Mouse (Mus musculus) myocyte (in vitro differentiated cells): ENCODE data around the gene Pcsk2. TPM values are rescaled to one million over a fixed set of nuclear protein-coding genes. Genes with fewer than 3 reads are reported as not detected.

ENCODE experiments used
- H3K27me3 ChIP-seq: one replicate; pipeline ENCODE4 v1.6.1; 2011; ENCODE audit not compliant: control insufficient read depth, insufficient read depth, insufficient read length
- H3K36me3 ChIP-seq: one replicate; pipeline ENCODE4 v1.6.1; 2011; ENCODE audit not compliant: control insufficient read depth, insufficient read depth
- H3K4me2 ChIP-seq: one replicate; pipeline ENCODE4 v1.6.1; 2011; ENCODE audit warnings: low read depth, control low read depth
- H3K4me3 ChIP-seq: one replicate; pipeline ENCODE4 v1.5.1; 2011; ENCODE audit warnings: mild to moderate bottlenecking, control low read depth, moderate library complexity
- H3K79me2 ChIP-seq: one replicate; pipeline ENCODE4 v1.6.1; 2011; ENCODE audit not compliant: control insufficient read depth, insufficient read depth
- H3ac ChIP-seq: one replicate; pipeline ENCODE4 v1.6.1; 2011; ENCODE audit not compliant: control insufficient read depth, insufficient read length
- CEBPB ChIP-seq: IDR thresholded peaks from 2 replicates; pipeline ENCODE4 v1.6.1; 2011; ENCODE audit warnings: mild to moderate bottlenecking, moderate library complexity; ENCODE audit not compliant: poor library complexity, insufficient read depth, severe bottlenecking
- E2F4 ChIP-seq: IDR thresholded peaks from one replicate; pipeline ENCODE4 v1.6.1; 2011; ENCODE audit warnings: mild to moderate bottlenecking, control low read depth, moderate library complexity; ENCODE audit not compliant: insufficient read depth
- MAX ChIP-seq: IDR thresholded peaks from one replicate; pipeline ENCODE4 v1.6.1; 2011; ENCODE audit warnings: low read depth, mild to moderate bottlenecking, control low read depth
- MYOD1 ChIP-seq, 3 experiments: IDR thresholded peaks; one replicate each; pipeline ENCODE4 v1.6.1; 2011; ENCODE audit warnings: control low read depth in 2 of 3, low read depth in 2 of 3, mild to moderate bottlenecking in 2 of 3, moderate library complexity in 1 of 3; ENCODE audit not compliant: insufficient read length in 2 of 3, control insufficient read depth in 1 of 3
- MYOG ChIP-seq, 3 experiments: IDR thresholded peaks; one replicate each; pipeline ENCODE4 v1.6.1; 2011; ENCODE audit warnings: control low read depth in 2 of 3, low read depth in 2 of 3, mild to moderate bottlenecking in 2 of 3; ENCODE audit not compliant: insufficient read length in 2 of 3, control insufficient read depth in 1 of 3, insufficient read depth in 1 of 3
- POLR2A ChIP-seq: IDR thresholded peaks from one replicate; pipeline ENCODE4 v1.6.1; 2011; ENCODE audit warnings: low read depth, mild to moderate bottlenecking, control low read depth, moderate library complexity; ENCODE audit not compliant: insufficient read length
- POLR2AphosphoS2 ChIP-seq: IDR thresholded peaks from one replicate; pipeline ENCODE4 v1.6.1; 2011; ENCODE audit warnings: low read depth, control low read depth; ENCODE audit not compliant: insufficient read length
- REST ChIP-seq: IDR thresholded peaks from one replicate; pipeline ENCODE4 v1.6.1; 2011; ENCODE audit warnings: mild to moderate bottlenecking, control low read depth, moderate library complexity; ENCODE audit not compliant: insufficient read depth, insufficient read length
- SRF ChIP-seq: IDR thresholded peaks from one replicate; pipeline ENCODE4 v1.6.1; 2011; ENCODE audit warnings: low read depth; ENCODE audit not compliant: control insufficient read depth, insufficient read length
- TCF12 ChIP-seq: IDR thresholded peaks from one replicate; pipeline ENCODE4 v1.6.1; 2011; ENCODE audit warnings: mild to moderate bottlenecking, control low read depth; ENCODE audit not compliant: poor library complexity, insufficient read depth, severe bottlenecking
- TCF3 ChIP-seq: IDR thresholded peaks from one replicate; pipeline ENCODE4 v1.6.1; 2011; ENCODE audit warnings: low read depth, control low read depth; ENCODE audit not compliant: insufficient read length
- USF1 ChIP-seq: IDR thresholded peaks from one replicate; pipeline ENCODE4 v1.6.1; 2011; ENCODE audit warnings: low read depth, mild to moderate bottlenecking, control low read depth, moderate library complexity
- polyA plus RNA-seq: library from polyadenylated mRNA; unstranded; fragments of >200 nt; fragmentation: generic; extraction: Trizol; gene quantifications from one replicate; pipeline ENCODE4 v1.2.1, GENCODE M21; 2012; ENCODE audit warnings: missing spikeins

Gene Pcsk2
- polyA plus RNA-seq, 1 experiment = 0.01 TPM

GRCm38 (mm10) chr2:143565961-143566360, 20.0 kb downstream of the Pcsk2 start:
- H3K36me3 ChIP-seq = no peaks in the 10 kb centered on the region
- TF ChIP-seq MAX (no peak), POLR2A (no peak), MYOD1 (IDR thresholded peaks at IDR 0.05; ENCODE audit: control insufficient read depth in 1 of 3, insufficient read length in 2 of 3, low read depth in 2 of 3) (no peak), REST (no peak), POLR2AphosphoS2 (no peak), CEBPB (no peak), MYOG (IDR thresholded peaks at IDR 0.05; ENCODE audit: control insufficient read depth in 1 of 3, insufficient read depth in 1 of 3, insufficient read length in 2 of 3, low read depth in 2 of 3) (no peak), TCF3 (no peak), TCF12 (no peak), E2F4 (no peak), USF1 (no peak), SRF (no peak)
- H3K4me3 ChIP-seq = no peak overlapping the region
- no peak overlapping the region for H3K4me2 ChIP-seq
- no peak overlapping the region for H3ac ChIP-seq
- no peaks in the 10 kb centered on the region for H3K27me3 ChIP-seq
- no peaks in the 10 kb centered on the region for H3K79me2 ChIP-seq

- no peak overlapping the region for H3K4me2 ChIP-seq
- no peaks in the 10 kb centered on the region for H3K27me3 ChIP-seq
- no peak for TF ChIP-seq SRF
- TF ChIP-seq TCF3 = no peak
- no peak for TF ChIP-seq MAX
- no peak for TF ChIP-seq USF1
- no peak for TF ChIP-seq REST
- no peak for TF ChIP-seq TCF12
- TF ChIP-seq E2F4 = no peak
- TF ChIP-seq POLR2AphosphoS2 = no peak
- TF ChIP-seq MYOD1 (IDR thresholded peaks at IDR 0.05; ENCODE audit: control insufficient read depth in 1 of 3, insufficient read length in 2 of 3, low read depth in 2 of 3) = no peak
- no peak for TF ChIP-seq POLR2A
- TF ChIP-seq MYOG (IDR thresholded peaks at IDR 0.05; ENCODE audit: control insufficient read depth in 1 of 3, insufficient read depth in 1 of 3, insufficient read length in 2 of 3, low read depth in 2 of 3) = no peak
- no peak for TF ChIP-seq CEBPB
- no peak overlapping the region for H3K4me3 ChIP-seq
- no peaks in the 10 kb centered on the region for H3K36me3 ChIP-seq
- no peak overlapping the region for H3ac ChIP-seq
- H3K79me2 ChIP-seq = no peaks in the 10 kb centered on the region
Measured at GRCm38 (mm10) chr2:143585341-143585740, 39.4 kb downstream of the Pcsk2 start.

- Histone ChIP-seq H3ac (no peak overlapping the region), H3K36me3 (no peaks in the 10 kb centered on the region), H3K4me3 (no peak overlapping the region)
Measured at GRCm38 (mm10) chr2:143590398-143590797, 44.4 kb downstream of the Pcsk2 start.

GRCm38 (mm10) chr2:143603071-143603470, 57.1 kb downstream of the Pcsk2 start:
- Histone ChIP-seq H3K36me3 (no peaks in the 10 kb centered on the region), H3K4me3 (no peak overlapping the region), H3K79me2 (no peaks in the 10 kb centered on the region), H3ac (no peak overlapping the region), H3K4me2 (no peak overlapping the region), H3K27me3 (no peaks in the 10 kb centered on the region)
- TF ChIP-seq POLR2AphosphoS2 (no peak), CEBPB (no peak), USF1 (no peak), MYOD1 (IDR thresholded peaks at IDR 0.05; ENCODE audit: control insufficient read depth in 1 of 3, insufficient read length in 2 of 3, low read depth in 2 of 3) (no peak), MAX (no peak), MYOG (IDR thresholded peaks at IDR 0.05; ENCODE audit: control insufficient read depth in 1 of 3, insufficient read depth in 1 of 3, insufficient read length in 2 of 3, low read depth in 2 of 3) (no peak), E2F4 (no peak), POLR2A (no peak), REST (no peak), TCF12 (no peak), TCF3 (no peak), SRF (no peak)

More at GRCm38 (mm10) chr2:143590398-143590797, 44.4 kb downstream of the Pcsk2 start:
- H3K79me2 ChIP-seq = no peaks in the 10 kb centered on the region
- TF ChIP-seq POLR2A = no peak
- TF ChIP-seq MAX = no peak
- no peak for TF ChIP-seq TCF12
- no peak for TF ChIP-seq E2F4
- no peak for TF ChIP-seq MYOG (IDR thresholded peaks at IDR 0.05; ENCODE audit: control insufficient read depth in 1 of 3, insufficient read depth in 1 of 3, insufficient read length in 2 of 3, low read depth in 2 of 3)
- no peak overlapping the region for H3K4me2 ChIP-seq
- H3K27me3 ChIP-seq = no peaks in the 10 kb centered on the region

GRCm38 (mm10) chr2:143603871-143604512, 58.0 kb downstream of the Pcsk2 start:
- H3ac ChIP-seq = no peak overlapping the region
- H3K4me2 ChIP-seq = no peak overlapping the region
- no peaks in the 10 kb centered on the region for H3K36me3 ChIP-seq
- H3K79me2 ChIP-seq = no peaks in the 10 kb centered on the region
- H3K27me3 ChIP-seq = no peaks in the 10 kb centered on the region
- no peak overlapping the region for H3K4me3 ChIP-seq
- TF ChIP-seq POLR2A (no peak), TCF3 (no peak), MAX (no peak), CEBPB (no peak), E2F4 (no peak), TCF12 (no peak), MYOG (IDR thresholded peaks at IDR 0.05; ENCODE audit: control insufficient read depth in 1 of 3, insufficient read depth in 1 of 3, insufficient read length in 2 of 3, low read depth in 2 of 3) (no peak), MYOD1 (IDR thresholded peaks at IDR 0.05; ENCODE audit: control insufficient read depth in 1 of 3, insufficient read length in 2 of 3, low read depth in 2 of 3) (no peak), REST (no peak), USF1 (no peak), SRF (no peak), POLR2AphosphoS2 (no peak)
